Mouse (Mus musculus) midbrain, embryonic 15.5 days (tissue): ENCODE measurements around the gene Lrrc7. TPM values are rescaled to one million over a fixed set of nuclear protein-coding genes. Genes with fewer than 3 reads are reported as not detected.
A peak's percentile ranks its signal among the peaks of the same experiment; 100 is the strongest.

ENCODE experiments used
- ATAC-seq: fragments of 200-750 bp; cut with Nextera tagmentation; replicated peaks from 2 replicates; pipeline ENCODE4 v1.8.0; 2017; ENCODE audit warnings: moderate TSS enrichment
- H3K27ac ChIP-seq: fragments of 300-500 bp; sonication (generic); 2 replicates; pipeline ENCODE4 v1.5.1; 2015; ENCODE audit warnings: mild to moderate bottlenecking, inconsistent platforms
- H3K27me3 ChIP-seq: fragments of 300-500 bp; sonication (generic); replicated peaks from 2 replicates; pipeline ENCODE4 v1.6.1; 2015; ENCODE audit warnings: inconsistent platforms
- H3K36me3 ChIP-seq: fragments of 300-500 bp; sonication (generic); replicated peaks from 2 replicates; pipeline ENCODE4 v1.6.1; 2015; ENCODE audit warnings: inconsistent platforms
- H3K4me1 ChIP-seq: fragments of 300-500 bp; sonication (generic); 2 replicates; pipeline ENCODE4 v1.6.1; 2015; ENCODE audit warnings: inconsistent platforms
- H3K4me2 ChIP-seq: fragments of 300-500 bp; sonication (generic); 2 replicates; pipeline ENCODE4 v1.6.1; 2015; ENCODE audit warnings: inconsistent platforms, mild to moderate bottlenecking, moderate library complexity
- H3K4me3 ChIP-seq: fragments of 300-500 bp; sonication (generic); 2 replicates; pipeline ENCODE4 v1.5.1; 2015; ENCODE audit warnings: mild to moderate bottlenecking, inconsistent platforms
- H3K9ac ChIP-seq: fragments of 300-500 bp; sonication (generic); 2 replicates; pipeline ENCODE4 v1.6.1; 2015; ENCODE audit warnings: mild to moderate bottlenecking, inconsistent platforms
- H3K9me3 ChIP-seq: fragments of 300-500 bp; sonication (generic); 2 replicates; pipeline ENCODE4 v1.6.1; 2016; ENCODE audit warnings: inconsistent platforms
- WGBS: fragments of 180-500 bp; shearing (Covaris S2); methylation state at CpG from one replicate; pipeline ENCODE4 v1.1.7; 2015; ENCODE audit warnings: mixed read lengths; 5-methylcytosine and 5-hydroxymethylcytosine counted together
- polyA plus RNA-seq: library from polyadenylated mRNA; unstranded; fragments of >200 nt; fragmentation: Nextera tagmentation; extraction: Ambion mirVana; gene quantifications from 2 replicates; pipeline ENCODE4 v1.2.1, GENCODE M21; 2015

Lrrc7 gene
- polyA plus RNA-seq, 1 experiment from 2014 or later: 12.6 TPM

DNA sequence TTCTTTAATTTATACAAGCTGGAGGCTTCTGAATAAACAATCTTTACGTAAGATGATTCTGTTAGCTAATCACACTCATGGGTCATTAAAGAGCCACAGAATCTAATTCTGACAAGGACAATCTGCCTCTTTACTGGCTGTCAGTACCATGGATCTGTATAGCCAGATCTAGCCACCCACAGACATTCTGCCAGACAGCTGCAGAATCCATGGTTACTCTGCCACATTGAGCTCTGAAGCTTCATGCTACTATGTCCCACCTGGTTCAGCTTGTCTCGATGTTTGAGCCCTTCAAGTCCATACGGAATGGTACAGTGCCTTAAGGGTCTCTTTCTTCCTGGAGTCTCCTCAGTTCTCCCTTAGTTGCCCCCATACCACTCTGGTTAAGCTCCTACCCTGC lies 470.4 kb downstream of the Lrrc7 start:
- 88% methylated on average over 3 of the region's 3 CpGs for WGBS
- Histone ChIP-seq H3K27ac (no peak overlapping the region), H3K4me1 (no peaks in the 10 kb centered on the region)

DNA sequence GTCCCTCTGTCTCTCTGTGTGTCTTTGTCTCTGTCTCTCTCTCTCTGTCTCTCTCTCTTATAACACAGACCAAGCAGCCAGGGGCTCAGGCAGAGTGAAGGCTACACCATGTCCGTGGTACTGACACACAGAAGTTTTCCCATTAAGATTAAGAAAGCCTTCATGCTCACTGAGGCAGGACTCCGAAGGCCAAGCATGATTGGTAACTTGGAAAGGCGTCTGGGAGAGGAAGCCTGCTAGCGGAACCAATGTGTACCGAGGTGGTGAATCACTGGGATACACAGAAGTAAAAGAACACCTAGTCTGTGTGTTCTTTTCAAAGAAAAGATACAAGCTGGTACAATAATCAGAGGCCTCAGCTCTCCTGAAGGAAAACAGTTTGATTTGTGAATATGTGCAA lies 484.2 kb downstream of the Lrrc7 start:
- 63% methylated on average over 5 of the region's 5 CpGs for WGBS
- H3K27ac ChIP-seq: no peak overlapping the region
- no peaks in the 10 kb centered on the region for H3K9me3 ChIP-seq
- no peak overlapping the region for H3K4me3 ChIP-seq
- H3K36me3 ChIP-seq: 0 out of 2 replicates have a peak, but pooled peaks cover 4% of the 10 kb centered on the region
- no peak overlapping the region for H3K9ac ChIP-seq
- ATAC-seq: no peak
- H3K27me3 ChIP-seq: no peaks in the 10 kb centered on the region
- H3K4me2 ChIP-seq: no peak overlapping the region
- H3K4me1 ChIP-seq: no peaks in the 10 kb centered on the region

More for the DNA sequence above, 470.4 kb downstream of the Lrrc7 start:
- Histone ChIP-seq H3K9ac (no peak overlapping the region), H3K9me3 (no peaks in the 10 kb centered on the region), H3K4me2 (no peak overlapping the region), H3K36me3 (no peaks in the 10 kb centered on the region), H3K27me3 (no peaks in the 10 kb centered on the region), H3K4me3 (no peak overlapping the region)
- no peak for ATAC-seq

DNA sequence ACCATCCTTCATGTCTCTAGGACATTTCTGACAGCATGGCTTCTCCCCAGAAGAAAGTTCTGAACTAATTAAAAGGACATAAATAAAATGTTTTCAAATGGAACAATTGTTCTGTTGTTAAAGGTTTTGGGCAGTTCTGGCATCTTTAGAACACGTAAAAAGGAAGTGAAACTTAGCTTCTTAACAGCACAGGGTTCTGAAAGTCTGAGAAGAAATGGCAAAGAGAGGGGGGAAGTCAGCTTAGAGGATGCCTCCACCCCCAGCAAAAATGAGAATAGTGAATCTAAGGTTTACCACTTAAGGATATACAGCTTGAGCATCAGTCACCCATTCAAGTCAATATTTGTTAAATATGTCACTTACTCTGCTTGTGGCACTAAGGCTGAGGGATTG lies 484.6 kb downstream of the Lrrc7 start:
- Histone ChIP-seq H3K4me3 (no peak overlapping the region), H3K27me3 (no peaks in the 10 kb centered on the region), H3K27ac (no peak overlapping the region), H3K9me3 (no peaks in the 10 kb centered on the region), H3K4me1 (no peaks in the 10 kb centered on the region), H3K4me2 (no peak overlapping the region), H3K36me3 (0 out of 2 replicates have a peak, but pooled peaks cover 4% of the 10 kb centered on the region), H3K9ac (no peak overlapping the region)
- no peak for ATAC-seq
- 58% methylated on average over 1 of the region's 1 CpGs for WGBS

DNA sequence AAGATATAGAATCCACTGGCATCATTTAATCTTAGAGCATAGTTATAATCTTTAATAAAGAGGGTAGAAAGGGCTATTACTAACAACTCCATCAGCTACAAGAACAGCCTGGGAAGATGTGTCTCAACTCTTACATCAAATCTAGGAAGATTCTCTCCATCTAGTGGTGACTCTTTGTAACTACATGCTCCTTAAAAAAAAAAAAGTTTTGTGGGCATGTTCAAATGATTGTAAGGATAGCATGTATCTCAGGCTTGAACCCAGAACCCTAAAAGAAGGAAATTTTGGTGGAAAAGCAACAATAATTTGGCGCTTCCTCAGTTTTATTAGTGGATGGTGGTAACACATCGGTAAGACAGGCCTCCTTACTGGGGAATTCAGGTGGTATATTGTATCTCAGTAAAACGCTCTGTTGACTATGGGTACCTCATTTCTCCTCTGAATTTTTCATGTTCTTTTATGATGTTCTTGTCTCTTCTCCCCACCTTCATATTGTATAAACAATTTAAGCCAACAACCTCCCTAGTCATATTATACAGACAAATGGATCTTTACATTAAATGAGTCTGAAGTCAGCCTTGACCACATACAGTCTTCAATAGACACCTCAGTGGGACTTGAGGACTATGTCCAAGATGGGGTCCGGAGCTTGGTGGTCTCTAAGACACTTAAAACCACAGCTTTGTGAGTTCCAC lies 485.2 kb downstream of the Lrrc7 start:
- H3K9me3 ChIP-seq: no peaks in the 10 kb centered on the region
- H3K9ac ChIP-seq: no peak overlapping the region
- WGBS: 50% methylated on average over 4 of the region's 4 CpGs
- H3K4me1 ChIP-seq: no peaks in the 10 kb centered on the region
- no peak for ATAC-seq
- 0 out of 2 replicates have a peak, but pooled peaks cover 4% of the 10 kb centered on the region for H3K36me3 ChIP-seq
- no peaks in the 10 kb centered on the region for H3K27me3 ChIP-seq
- no peak overlapping the region for H3K27ac ChIP-seq
- no peak overlapping the region for H3K4me3 ChIP-seq
- no peak overlapping the region for H3K4me2 ChIP-seq

DNA sequence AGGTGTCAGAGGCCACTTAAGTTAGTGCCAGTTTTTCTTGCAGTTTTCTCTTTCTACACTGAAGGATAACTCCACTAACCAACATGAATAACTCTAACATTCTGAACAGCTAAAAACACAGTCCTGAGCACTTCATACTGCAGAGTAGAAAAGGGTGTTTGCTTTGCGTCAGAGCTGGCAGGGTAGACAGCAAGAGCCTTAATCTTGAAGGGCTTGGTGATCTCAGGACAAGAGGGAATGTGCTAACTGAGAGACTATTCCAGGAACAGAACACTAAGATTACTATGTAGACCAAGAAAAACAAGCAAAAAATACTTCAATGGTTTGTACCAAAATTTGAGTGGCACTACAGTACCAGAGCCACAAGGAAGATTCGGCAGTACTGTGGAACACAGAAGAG lies 487.0 kb downstream of the Lrrc7 start:
- no peak overlapping the region for H3K27ac ChIP-seq
- H3K9me3 ChIP-seq: no peaks in the 10 kb centered on the region
- H3K4me1 ChIP-seq: no peaks in the 10 kb centered on the region
- H3K27me3 ChIP-seq: no peaks in the 10 kb centered on the region
- no peak for ATAC-seq
- H3K36me3 ChIP-seq: 0 out of 2 replicates have a peak, but pooled peaks cover 1% of the 10 kb centered on the region
- 85% methylated on average over 2 of the region's 2 CpGs for WGBS
- H3K9ac ChIP-seq: no peak overlapping the region
- no peak overlapping the region for H3K4me2 ChIP-seq
- no peak overlapping the region for H3K4me3 ChIP-seq

DNA sequence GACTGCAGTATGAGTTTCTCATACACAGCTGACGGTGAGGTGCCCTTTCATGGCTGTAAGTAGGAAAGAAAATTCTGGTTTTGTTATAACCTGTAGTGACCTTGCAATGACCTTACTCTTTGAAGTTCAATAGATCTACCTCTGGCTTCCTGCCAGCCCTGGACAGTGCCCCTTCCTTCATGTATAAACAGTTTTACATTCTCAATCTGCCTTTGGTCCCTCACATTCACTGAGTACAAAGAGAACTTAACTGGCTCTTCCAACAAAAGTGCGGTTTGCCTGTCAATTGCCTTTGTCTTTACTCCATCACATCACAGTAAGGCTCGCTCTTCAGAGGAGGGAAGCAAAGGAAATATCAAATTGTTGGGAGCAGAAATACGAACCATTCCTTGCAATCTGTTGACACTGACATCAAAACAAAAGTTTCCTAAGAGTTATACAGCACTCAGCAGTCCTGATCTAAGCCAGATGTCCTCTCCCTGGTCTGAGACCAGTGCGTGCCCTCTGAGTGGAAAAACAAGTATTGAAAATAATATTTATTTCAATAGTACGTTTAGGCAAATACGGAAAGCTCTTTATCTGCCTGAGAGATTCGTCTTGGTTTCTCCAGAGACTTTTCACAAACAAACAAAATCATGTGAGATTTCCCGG lies 493.3 kb downstream of the Lrrc7 start:
- 73% methylated on average over 9 of the region's 9 CpGs for WGBS
- H3K27me3 ChIP-seq: no peaks in the 10 kb centered on the region
- no peaks in the 10 kb centered on the region; the same call in 1 of the 2 replicates for H3K36me3 ChIP-seq
- ATAC-seq: no peak
- H3K4me1 ChIP-seq: no peaks in the 10 kb centered on the region
- H3K9ac ChIP-seq: no peak overlapping the region
- H3K4me3 ChIP-seq: no peak overlapping the region
- H3K9me3 ChIP-seq: no peaks in the 10 kb centered on the region
- H3K27ac ChIP-seq: no peak overlapping the region
- no peak overlapping the region for H3K4me2 ChIP-seq

DNA sequence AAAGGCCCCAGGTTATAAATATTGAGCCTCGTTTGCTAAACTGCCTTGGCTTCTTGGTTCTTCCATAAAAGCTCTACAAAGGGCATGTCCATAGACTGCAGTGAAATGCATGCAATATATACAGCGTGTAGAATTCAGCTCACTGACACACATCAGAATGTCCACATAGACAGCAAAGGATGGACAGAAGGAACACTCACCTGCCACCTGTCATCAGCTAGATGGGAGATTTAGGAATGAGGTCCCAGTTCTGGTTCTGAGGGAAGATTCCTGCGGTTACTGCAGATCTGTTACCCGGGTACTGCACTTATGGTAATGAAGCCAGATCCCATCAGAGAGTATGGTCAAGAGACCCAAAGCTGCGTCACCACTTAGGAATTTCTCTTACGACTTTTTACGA lies 494.1 kb downstream of the Lrrc7 start:
- no peaks in the 10 kb centered on the region for H3K4me1 ChIP-seq
- no peaks in the 10 kb centered on the region for H3K9me3 ChIP-seq
- H3K9ac ChIP-seq: no peak overlapping the region
- no peaks in the 10 kb centered on the region; the same call in 1 of the 2 replicates for H3K36me3 ChIP-seq
- ATAC-seq: no peak
- no peaks in the 10 kb centered on the region for H3K27me3 ChIP-seq
- H3K27ac ChIP-seq: no peak overlapping the region
- H3K4me3 ChIP-seq: no peak overlapping the region
- WGBS: 89% methylated on average over 7 of the region's 7 CpGs
- no peak overlapping the region for H3K4me2 ChIP-seq

DNA sequence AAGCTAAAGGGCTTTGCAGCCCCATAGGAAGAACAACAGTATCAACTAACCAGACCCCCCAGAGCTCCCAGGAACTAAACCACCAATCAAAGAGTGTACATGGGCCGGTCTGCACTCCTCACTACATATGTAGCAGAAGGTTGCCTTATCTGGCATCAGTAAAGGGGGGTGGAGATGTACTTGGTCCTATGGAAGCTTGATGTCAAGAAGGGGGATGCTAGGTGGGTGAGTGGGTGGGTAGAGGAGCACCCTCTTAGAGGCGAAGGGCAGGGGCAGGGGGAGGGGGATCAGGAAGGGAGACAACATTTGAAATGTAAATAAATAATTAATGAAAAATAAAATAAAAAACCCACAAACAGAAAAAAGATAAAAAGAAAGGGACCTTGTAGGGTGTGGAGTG lies 496.8 kb downstream of the Lrrc7 start:
- 0 out of 2 replicates have a peak, but pooled peaks have one; percentile 53 for ATAC-seq
- WGBS: 91% methylated on average over 2 of the region's 2 CpGs
- H3K4me1 ChIP-seq: no peaks in the 10 kb centered on the region
- H3K36me3 ChIP-seq: no peaks in the 10 kb centered on the region; the same call in 1 of the 2 replicates
- H3K9me3 ChIP-seq: no peaks in the 10 kb centered on the region
- H3K27me3 ChIP-seq: no peaks in the 10 kb centered on the region
- H3K4me3 ChIP-seq: no peak overlapping the region
- no peak overlapping the region for H3K9ac ChIP-seq
- H3K4me2 ChIP-seq: no peak overlapping the region
- H3K27ac ChIP-seq: no peak overlapping the region

DNA sequence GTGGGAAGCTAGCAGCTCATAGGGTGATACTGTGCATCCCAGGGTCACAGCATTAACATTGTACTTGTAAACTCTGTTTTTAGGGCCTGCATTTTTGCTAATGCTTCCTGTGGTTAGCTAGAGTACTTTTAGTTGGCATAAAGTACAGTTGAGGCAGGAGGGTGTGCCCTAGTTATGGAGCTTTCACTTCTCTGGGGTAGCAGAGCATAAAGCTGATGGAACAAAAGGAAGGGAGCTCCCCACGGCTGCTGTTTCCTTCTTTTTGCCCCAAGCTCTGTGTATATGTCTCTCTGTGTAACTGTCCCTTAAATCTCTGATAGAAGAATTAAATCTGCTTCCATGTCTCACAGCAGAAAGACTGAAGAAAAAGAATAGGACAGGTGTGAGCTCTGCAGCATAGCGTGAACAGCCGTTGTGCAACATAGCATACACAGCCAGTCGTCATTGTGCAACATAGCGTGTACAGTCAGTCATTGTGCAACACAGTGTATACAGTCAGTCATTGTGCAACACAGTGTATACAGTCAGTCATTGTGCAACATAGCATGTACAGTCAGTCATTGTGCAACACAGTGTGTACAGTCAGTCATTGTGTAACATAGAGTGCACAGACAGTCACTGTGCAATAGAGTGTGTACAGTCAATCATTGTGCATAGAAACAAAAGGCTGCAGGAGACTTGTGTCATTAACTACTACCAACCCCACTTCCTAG lies 500.1 kb downstream of the Lrrc7 start:
- Histone ChIP-seq H3K9ac (no peak overlapping the region), H3K27me3 (no peaks in the 10 kb centered on the region), H3K4me2 (no peak overlapping the region), H3K4me1 (no peaks in the 10 kb centered on the region), H3K9me3 (no peaks in the 10 kb centered on the region), H3K36me3 (peaks cover 19% of the 10 kb centered on the region; the same call in 1 of the 2 replicates), H3K4me3 (no peak overlapping the region), H3K27ac (no peak overlapping the region)
- 94% methylated on average over 5 of the region's 5 CpGs for WGBS
- peak; percentile 46; the same call in 1 of the 2 replicates for ATAC-seq

DNA sequence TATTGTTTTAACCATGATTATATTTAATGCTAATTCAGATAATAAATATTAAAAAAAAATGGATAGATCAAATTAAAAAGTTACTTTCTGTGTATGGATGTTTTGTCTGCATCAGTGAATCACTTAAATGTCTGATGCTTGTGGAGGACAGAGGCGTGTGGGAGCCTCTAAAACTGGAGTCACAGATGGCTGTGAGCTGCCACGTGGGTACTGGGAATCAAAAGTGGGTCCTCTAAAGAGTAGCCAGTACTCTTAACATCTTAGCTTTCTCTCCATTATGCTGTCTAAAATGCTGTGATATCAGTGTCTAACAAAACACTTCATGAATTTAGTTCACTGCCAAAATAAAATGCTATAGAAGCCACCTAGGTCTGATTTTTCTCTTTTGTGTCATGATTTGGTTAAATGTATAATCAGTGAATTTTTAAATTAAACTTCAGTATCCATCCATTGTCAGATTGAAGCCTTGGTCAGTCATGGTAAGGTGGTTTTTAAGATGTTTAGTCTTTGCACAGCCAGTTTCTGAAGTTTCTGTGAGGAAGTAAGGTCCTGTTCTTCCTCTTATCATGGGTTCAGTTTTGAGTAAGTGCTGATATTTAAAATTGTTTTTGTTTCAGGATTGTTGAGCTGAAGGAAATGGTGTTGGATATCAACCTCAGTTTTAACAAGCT lies 501.3 kb downstream of the Lrrc7 start:
- Histone ChIP-seq H3K36me3 (peaks cover 28% of the 10 kb centered on the region; the same call in 1 of the 2 replicates), H3K4me1 (no peaks in the 10 kb centered on the region), H3K9ac (no peak overlapping the region), H3K27ac (no peak overlapping the region), H3K9me3 (no peaks in the 10 kb centered on the region), H3K27me3 (no peaks in the 10 kb centered on the region), H3K4me3 (no peak overlapping the region), H3K4me2 (no peak overlapping the region)
- 94% methylated on average over 2 of the region's 2 CpGs for WGBS
- ATAC-seq: no peak

DNA sequence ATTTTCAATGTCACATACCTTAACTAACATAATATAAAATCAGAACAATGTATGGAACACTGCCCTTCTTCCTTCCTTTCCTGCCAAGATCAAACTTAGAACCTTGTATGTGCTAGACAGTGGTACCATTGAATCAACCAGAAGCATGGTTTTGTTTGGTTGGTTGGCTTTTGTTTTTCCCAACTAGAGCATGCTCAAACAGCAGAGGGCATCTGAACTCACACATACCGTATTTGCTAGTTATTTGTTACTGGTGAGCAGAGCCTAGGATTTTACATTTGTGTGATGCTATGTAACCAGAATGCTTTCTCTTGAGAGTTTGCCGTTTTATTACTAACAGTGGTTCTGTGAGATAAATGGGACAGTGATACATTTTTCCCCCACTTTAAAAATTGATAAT lies 512.5 kb downstream of the Lrrc7 start:
- Histone ChIP-seq H3K27me3 (no peaks in the 10 kb centered on the region), H3K27ac (no peak overlapping the region), H3K36me3 (peaks cover 5% of the 10 kb centered on the region; the same call in 1 of the 2 replicates), H3K4me3 (no peak overlapping the region), H3K4me1 (no peaks in the 10 kb centered on the region), H3K9ac (no peak overlapping the region), H3K9me3 (no peaks in the 10 kb centered on the region), H3K4me2 (no peak overlapping the region)
- 86% methylated on average over 2 of the region's 2 CpGs for WGBS
- no peak for ATAC-seq

DNA sequence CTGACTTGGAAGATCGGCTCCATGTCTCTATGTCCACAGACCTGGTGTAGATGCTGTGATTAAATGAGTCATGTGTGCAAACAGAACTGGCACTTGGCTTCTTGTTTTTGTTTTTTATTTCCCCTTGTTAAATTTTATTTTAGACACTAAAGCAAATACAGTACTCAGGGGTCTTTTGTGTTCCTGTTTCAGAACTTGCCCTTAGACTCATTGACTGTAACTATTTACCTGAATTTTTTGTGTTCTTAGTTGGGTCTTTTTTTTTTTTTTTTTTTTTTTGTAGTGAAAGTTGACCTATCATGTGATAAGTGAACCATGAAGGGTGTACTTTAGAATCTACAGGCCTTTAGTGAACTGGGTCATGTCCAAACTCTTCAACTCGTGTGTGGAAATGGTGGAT lies 521.3 kb downstream of the Lrrc7 start:
- Histone ChIP-seq H3K4me2 (no peak overlapping the region), H3K27ac (no peak overlapping the region), H3K4me1 (peaks cover 8% of the 10 kb centered on the region), H3K27me3 (no peaks in the 10 kb centered on the region), H3K9me3 (no peaks in the 10 kb centered on the region), H3K4me3 (no peak overlapping the region), H3K9ac (no peak overlapping the region), H3K36me3 (no peaks in the 10 kb centered on the region)
- ATAC-seq: no peak
- WGBS: 84% methylated on average over 2 of the region's 2 CpGs
